Mouse (Mus musculus): Measurements from ENCODE around the gene E130114P18Rik.

The E130114P18Rik gene

DNA sequence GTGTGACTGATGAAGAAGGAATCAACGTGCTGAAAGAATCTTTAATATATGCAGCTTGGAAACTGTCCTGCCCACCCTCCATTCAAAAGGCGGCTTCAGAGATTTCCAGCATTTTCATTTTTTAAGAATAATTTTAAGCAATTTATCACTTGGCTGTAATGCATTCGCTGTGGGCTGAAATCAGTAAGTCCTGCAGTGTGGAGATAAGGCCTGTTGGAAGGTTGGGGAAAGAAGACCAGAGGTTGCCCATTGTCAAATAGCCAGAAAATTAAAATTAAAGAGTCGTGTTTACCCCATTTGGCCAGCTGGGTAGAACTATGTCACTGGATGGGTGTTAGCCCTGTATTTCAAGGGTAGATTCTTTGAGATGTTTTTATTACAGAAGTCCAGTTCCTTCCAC lies 168.5 kb downstream of the E130114P18Rik start:
- no peak for DNase-seq (ENCODE audit: low spot score in 2 of 2)

DNA sequence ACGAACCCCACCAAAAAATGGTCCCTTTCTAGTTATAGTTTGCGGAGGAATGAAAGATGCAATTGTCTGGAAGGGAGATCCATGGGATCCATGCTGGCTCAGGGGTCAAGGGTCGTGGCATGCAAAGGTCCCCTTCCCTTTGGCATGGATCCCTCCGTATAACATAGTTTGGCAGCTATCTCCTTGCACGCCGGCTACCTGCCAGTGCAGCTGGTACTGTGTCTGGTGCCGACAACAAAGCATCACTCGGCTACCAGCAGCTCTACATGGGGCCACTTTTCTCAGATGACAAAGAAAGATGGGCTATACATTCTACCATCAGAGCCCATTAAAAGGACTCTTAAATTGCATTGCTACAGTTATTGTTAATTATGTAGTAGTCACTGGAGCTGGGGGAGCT lies 169.2 kb downstream of the E130114P18Rik start:
- DNase-seq (ENCODE audit: low spot score in 2 of 2), result no peak

DNA sequence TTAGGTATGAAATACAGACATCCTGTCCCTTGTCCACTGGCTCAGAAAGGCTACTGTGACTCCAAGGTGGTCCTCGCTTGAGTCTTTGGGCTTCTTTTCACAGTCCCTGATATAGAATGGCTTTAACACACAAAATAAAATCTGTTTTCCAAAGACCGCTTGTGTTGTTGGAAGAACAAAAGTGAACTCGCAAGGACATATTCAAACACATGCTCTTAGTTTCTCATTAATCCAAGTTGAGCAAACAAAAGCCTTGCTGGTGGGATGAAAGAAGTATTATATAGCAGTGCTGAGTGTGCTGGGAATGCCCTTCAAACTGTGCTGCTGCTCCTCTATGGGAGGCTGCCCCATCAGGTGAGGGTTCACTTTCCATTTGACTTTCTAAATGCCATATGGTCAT lies 169.7 kb downstream of the E130114P18Rik start:
- no peak for DNase-seq (ENCODE audit: low spot score in 2 of 2)

DNA sequence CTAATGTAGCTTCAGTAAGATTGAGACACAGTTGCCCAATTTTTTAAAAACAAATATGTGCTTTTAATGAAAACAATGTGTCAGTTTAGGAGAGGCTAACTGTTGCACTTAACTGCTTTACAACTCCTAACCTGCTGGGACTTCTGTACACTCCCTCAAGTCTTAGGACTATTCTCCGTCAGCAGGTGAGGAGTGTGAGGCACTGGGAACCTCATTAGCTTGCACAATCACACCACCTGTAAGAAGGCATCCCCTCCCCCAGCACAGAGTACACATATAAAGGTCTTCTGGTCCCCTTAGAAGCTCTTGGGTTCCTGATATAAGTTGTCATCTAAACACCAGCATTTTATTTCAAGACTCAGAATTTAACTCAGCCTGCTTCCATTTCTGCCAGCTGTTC lies 170.7 kb downstream of the E130114P18Rik start:
- no peak for DNase-seq (ENCODE audit: low spot score in 2 of 2)

DNA sequence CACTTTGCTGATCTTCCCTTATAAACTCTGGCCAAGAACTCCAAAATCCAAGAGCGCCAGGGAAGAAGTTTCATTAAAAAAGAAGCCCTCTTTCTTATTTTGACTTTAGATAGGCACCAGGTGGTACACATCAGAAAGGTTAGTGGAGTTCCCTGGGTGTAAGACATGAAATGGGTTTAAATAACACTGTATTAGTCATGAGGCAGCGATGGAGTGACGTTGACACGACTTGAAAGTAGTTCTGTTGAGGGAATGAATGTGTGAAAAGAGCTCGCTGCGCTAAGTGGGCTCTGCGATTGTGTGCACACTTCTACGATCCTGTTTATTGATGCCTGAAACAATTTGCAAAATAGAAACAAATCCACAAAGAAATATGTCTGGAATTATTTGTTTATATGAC lies 171.4 kb downstream of the E130114P18Rik start:
- DNase-seq (ENCODE audit: low spot score in 2 of 2), result no peak

DNA sequence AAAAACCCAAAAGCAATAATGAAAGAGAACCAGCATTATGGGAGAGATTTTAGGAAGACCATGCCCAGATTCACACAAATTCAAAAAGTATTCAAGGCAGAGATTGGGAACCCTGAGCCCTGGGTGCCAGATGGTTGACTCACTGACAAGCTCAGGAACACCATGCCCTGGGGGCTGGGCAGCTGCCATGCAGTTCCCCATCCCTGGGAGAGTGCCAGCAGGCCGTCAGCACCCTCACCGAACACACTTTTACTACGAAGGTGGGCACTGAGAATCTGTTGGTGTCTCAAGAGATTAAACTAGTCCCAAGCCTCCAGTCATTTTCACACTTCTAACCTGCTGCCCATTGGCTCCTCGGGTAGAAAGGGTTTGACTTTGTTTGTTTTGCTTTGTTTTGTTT lies 175.3 kb downstream of the E130114P18Rik start:
- no peak for DNase-seq (ENCODE audit: low spot score in 2 of 2)

DNA sequence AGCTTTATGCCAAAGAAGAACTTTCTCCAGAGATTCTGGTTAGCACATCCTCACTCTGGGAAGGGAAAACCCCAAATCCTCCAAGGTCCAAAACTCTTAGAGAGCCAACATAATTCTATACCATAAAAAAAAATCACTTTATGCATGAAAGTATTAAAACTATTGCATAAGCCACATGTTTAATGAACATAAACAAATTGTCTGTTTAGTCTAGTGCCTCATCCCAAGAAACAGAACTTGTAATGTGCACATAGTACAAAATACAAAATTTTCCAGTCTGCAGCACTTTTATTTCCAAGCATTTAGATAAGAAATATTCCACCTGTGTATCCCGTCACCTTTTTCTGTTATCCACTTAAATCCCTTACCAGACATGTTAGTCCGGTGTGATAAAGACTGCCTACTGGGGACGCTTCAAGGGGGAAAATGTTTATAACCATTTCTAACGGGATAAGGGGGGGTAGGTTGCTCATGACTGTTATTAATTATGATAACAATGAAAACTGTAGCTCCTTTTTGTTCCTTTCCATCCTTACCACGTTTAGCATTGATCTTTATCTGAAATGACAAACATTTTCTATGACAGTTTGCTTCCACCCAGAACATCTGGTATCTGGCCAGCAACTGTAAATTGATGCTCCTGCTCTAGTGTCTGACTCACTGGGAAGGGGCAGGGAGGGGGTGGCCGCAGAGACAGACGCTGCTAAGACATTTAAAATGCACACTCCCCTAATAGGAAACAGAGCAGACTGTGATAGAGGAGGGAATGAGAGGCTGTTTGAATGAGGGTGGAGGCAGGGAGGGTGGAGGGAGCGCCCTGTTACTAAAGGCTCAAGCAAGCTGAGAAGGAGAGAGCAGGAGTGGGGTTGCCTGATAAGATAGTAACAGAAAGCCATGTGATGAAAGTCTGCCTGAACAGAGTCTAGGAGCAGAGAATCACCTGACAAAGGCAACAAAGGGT lies 176.7 kb downstream of the E130114P18Rik start:
- no peak for DNase-seq (ENCODE audit: low spot score in 2 of 2)

DNA sequence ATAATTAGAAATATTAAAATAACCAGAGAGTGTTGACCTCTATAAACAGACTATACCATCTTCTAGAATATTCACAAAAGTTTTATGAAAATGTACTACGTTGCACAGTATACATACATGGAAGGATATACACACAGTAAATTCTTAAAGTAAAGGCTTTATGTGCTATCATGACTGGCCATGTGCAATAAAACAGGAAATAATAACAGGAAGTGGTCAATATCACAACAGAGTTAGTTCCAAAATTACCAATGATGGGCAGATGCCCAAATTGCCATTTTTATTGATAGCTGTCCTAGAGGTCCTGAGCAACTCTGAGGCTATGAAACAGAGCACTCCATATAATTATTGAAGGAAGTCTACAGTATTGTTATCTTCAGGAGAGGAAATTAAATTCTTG lies 180.4 kb downstream of the E130114P18Rik start:
- DNase-seq (ENCODE audit: low spot score in 2 of 2), result no peak

DNA sequence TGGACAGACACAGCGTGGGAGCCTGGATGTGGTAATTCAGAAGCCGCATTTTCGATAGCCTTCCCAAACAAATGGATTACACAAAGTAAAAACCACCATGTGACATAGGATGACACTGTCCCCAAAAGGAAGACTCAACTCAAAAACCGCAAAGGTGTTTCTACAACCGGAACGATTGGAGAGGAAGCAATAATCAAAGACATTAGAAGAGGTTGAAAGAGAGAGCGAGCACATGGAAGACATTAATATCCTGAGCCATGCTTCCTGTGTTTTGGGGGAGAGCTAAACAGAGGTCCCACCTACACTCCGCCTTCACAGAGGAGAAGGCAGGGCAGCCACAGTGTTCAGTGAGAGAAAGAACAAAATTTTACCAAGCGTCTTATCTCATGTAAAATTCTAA lies 181.5 kb downstream of the E130114P18Rik start:
- no peak for DNase-seq (ENCODE audit: low spot score in 2 of 2)

DNA sequence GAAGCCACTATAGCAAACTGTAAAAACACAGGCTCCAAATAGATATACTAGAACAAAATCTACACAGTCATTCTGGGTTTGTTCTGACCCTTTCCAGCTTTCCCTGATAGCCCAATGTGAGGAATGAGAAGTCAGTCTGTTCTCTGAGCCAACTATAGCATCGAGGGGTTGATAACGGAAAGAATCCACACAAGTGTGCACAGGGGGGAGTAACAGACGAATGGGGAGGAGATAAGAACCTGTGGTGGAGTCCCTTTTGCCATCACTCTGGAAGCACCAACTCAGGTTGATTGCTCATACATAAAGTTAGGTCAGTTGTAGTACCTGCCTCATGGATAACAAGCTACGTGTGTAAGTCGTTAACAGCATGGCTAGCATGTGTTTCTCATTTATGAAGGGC lies 184.0 kb downstream of the E130114P18Rik start:
- DNase-seq (ENCODE audit: low spot score in 2 of 2), result no peak

DNA sequence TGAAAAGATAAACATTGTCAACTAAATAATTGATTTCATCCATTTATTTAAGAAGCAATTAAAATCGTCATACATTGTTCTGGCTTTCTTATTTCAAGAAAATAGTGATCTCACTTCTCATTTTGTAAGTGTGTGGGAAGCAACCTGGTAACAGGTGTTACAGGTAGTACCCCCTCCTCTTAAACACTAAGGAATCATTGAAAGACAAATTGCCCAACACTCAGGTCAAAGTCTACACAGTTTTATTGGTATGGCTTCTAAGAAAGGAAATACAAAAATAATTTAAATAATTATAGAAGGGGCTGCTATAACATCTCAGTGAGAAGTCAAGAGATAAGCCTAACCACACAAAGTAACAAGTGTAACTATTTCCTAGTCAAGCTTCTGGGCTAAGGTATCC lies 188.1 kb downstream of the E130114P18Rik start:
- no peak for DNase-seq (ENCODE audit: low spot score in 2 of 2)

DNA sequence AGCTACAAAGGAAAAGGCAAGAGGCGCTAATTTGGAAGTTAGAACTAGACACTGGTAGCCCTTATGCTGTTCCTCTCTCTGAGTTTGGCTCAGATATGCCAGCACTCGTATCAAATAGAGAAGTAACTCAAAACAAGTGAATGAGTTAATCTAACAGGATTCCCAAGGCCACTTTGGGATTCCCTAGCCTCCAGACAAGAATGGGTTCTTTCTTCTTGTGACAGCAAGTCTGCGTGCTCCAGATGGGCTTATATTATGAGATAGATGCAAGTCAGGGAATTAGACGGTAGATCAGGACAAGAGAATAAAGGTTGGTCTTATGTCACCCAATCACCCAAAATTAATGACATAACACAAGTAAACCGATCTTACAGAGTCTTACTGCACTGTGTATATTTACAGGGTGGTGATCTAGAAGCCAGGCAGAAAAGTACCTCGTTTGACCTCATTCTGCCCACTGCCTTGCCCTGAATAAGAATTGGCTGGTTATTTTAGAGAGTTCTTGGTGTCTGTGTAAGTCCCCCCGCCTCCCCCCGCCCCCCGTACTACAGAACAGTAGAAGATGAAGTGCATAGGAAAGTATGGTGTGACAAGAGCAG lies 190.4 kb downstream of the E130114P18Rik start:
- DNase-seq (ENCODE audit: low spot score in 2 of 2), result no peak

DNA sequence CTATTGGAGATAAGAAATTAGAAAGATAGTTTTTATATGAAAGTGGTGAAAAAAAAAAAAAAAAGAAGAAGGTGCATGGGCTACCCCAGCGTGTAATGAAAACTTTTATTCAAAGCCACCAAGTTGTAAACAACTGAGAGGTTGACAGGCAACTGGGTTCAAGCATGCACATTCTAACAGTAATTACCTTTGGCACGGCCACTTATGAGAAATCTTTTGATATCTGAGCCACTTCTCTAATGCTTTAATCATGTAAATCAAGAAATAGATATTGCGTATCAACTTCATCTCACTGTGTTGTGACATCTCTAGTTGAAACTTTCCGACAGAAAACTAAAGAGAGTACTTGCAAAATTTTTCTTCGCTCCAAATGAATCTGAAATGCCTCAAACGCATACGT lies 192.7 kb downstream of the E130114P18Rik start:
- no peak for DNase-seq (ENCODE audit: low spot score in 2 of 2)

DNA sequence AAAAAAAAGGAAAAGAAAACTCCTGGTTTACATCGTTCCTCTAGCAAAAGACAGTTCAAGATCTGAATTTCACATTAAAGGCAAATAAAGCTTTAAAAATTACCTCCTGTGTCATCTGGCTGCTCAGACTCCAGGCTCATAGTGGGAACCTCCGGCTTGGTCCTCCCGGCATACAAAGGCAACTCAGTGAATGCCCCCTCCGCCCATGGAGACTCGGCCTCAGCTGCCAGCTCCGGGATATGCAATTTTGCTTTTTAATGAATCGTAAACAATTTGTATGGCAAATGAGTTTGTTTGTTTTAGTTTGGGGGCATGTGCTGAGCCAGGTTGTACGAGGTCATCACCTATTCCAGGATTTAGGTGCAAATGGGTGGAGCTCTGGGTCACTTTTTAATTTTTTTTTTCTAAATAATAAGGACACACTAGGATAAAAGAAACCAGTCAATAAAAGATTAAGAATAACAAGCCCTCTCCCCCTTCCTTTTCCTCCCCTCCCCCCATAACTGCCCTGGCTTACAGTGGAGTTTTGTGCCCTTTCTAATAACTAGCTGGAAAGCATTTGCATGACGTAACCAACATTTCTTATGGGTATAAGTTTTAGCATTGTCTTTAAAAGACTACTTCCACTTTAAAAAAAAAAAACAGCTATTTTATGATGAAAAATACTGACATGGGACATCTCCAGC lies 193.3 kb downstream of the E130114P18Rik start:
- DNase-seq (ENCODE audit: low spot score in 2 of 2), result no peak

DNA sequence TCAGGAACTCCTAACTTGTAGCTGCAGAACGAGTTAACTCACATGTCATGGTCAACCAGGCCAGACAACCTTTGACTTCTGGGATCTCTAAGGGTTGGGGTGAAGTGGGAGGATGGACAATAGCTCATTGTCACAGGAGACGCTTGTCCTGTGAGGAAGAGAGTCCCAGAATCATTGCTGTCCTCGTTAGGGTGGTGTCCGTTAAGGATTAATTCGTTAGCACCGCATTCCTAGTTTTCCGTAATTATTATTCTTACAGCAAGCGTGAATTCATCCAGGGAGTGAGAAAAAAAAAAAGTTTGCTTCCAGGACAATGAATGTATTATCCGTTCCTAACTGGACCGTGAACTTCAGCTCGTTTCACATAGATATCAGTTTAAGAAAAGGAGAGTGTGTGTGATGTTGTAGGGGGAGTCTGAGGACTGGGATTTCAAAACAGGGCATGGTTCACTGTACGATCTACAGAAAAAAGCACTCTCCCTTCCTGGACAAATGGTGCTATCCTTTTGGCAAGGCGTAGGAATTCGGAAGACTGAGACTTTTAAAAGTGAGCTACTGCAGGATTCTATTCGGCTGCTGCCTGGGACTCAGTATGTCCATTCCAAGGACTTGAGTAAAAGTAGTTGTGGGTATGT lies 195.0 kb downstream of the E130114P18Rik start:
- no peak for DNase-seq (ENCODE audit: low spot score in 2 of 2)

DNA sequence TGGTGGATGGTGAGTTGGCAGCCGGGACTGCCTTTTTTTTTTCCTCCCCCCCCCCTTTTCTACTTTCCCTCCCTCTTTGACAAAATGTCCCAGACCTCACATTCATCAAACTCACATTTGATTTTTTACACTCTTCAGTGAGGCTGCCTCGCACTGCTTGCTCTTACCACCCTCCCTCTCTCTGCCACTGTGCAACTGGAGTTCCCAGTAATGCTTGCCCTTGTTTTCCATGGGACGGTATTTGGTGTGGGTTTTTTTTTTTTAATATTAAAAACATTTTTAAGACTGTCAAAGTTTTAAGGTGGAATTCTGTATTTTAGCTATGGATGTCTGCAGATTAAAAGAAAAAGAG lies 195.8 kb downstream of the E130114P18Rik start:
- no peak for DNase-seq (ENCODE audit: low spot score in 2 of 2)

DNA sequence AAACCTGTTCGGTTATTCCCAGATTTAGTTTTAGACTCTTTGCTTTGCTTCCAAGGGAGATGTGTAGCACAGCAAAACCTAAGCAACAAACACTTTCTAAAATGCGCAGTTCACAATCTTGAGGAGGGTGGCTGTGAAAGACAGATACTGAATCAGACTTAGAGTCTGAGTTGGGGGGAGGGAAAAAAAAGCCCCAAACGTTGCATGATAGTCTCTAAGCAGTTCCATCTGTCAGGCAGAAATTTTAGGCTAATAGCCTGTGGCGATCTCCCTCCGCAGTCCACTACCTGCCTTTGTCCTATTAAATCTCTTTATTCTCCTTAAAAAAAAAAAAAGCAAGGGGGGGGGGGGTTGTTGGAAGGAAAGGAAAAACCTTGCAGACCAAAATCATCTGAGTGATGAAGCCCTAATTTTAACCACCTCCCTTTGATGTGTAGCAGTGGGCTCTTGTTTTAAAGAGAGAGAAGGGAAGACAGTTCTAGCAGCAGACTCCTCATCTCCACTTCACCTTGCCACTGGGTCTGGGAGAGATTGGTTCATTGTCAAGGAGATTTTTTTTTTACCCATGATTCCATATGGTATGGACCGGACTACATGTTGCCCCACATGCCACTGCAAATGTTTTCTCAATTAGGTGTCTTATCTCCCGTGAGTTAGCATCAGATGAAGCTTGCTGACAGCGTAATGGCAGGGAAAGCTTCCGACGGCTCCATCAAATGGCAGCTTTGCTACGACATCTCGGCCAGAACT lies 196.4 kb downstream of the E130114P18Rik start:
- peak in 1 of 2 experiments; percentile 40 for DNase-seq (ENCODE audit: low spot score in 2 of 2)

DNA sequence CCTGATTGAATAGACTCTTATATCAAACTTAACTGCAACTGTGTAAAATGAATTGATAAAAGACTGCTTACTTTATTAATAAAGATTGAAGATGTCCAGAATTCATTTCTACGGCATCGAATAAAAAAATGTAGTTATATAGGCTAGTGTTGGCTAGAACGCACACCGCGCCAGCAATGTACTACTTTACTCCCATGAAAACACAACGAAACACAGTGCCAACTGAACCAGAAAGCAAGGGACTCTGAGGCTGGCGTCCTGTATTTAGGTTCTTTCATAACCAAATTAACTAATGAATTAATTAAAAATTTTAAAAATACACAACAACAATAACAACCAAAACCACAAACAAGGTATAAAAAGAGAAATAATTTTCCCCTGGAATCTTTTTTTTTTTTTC lies 197.0 kb downstream of the E130114P18Rik start:
- DNase-seq (ENCODE audit: low spot score in 2 of 2), result no peak

DNA sequence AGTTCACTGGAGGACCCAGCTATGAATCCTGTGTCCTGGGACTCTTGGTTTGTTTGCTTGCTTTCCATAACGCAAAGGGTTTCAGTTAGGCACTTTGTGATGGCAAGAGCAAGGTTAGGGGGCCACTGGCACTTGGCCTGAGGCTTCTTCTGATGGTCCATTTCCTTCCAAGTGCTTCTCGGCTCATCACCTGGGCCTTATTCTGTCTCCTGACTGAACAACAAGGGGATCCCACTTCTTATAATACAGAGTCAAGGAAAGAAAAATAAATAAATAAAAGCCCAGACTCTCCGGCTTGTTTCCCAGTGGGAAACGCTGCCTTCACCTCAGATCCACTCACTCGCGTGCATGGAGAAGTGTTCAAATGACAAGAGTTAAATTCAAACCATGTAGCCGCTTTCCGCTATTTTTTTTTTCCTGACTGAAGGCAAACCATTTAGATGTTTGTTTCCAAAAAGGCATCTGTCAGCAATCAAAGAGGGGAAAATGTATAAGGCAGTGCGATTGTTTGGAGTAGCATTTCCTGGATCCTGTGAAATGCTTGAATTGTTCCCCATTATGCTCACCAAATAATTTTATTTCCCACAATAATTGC lies 199.2 kb downstream of the E130114P18Rik start:
- DNase-seq (ENCODE audit: low spot score in 2 of 2), result no peak

DNA sequence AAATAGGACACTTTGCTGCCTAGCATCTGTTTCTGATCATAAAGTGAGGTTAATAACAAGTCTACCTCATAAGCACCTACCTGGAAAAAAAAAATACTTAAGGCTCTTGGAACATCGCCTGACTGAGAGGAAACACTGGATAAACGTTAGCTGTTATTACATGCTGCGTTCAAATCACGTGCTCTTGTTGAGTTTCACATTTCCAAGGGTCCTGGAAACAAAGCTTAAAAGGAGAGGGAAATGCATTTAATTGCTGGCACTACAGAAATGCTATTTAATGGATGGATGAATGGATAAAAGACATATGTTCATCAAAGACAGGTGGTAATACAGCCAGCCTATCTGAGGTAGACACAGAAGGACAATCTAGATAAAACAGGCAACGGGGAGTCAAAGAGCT lies 200.4 kb downstream of the E130114P18Rik start:
- DNase-seq (ENCODE audit: low spot score in 2 of 2), result no peak

DNA sequence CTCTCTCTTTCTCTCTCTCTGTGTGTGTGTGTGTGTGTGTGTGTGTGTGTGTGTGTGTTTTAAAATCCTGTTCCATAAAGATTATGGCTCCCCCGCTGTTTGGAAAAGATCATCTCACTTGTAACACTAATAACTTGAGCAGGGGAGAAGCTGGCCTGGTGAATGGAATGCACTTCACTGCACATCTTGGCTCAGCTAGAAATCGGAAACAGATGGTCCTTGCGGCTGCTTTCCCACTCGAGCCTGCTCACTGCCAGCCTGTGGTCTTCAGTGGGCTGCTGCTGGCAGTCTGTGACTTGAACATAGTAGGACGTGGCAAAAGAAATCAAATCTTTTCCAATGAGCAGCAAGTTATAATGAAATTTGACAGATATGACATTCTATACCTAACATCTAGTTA lies 202.4 kb downstream of the E130114P18Rik start:
- peak; percentile 80 to 88 for DNase-seq (ENCODE audit: low spot score in 2 of 2)
